Mouse (Mus musculus) urinary bladder, postnatal 36 days (tissue): ENCODE measurements around the gene Hspb11.

ENCODE experiments used
- DNase-seq, 2 experiments: peaks; one replicate each; pipeline ENCODE4 v3.0.0; 2022; ENCODE audit warnings: low spot score in 2 of 2, mixed read lengths in 1 of 2

The Hspb11 gene

DNA sequence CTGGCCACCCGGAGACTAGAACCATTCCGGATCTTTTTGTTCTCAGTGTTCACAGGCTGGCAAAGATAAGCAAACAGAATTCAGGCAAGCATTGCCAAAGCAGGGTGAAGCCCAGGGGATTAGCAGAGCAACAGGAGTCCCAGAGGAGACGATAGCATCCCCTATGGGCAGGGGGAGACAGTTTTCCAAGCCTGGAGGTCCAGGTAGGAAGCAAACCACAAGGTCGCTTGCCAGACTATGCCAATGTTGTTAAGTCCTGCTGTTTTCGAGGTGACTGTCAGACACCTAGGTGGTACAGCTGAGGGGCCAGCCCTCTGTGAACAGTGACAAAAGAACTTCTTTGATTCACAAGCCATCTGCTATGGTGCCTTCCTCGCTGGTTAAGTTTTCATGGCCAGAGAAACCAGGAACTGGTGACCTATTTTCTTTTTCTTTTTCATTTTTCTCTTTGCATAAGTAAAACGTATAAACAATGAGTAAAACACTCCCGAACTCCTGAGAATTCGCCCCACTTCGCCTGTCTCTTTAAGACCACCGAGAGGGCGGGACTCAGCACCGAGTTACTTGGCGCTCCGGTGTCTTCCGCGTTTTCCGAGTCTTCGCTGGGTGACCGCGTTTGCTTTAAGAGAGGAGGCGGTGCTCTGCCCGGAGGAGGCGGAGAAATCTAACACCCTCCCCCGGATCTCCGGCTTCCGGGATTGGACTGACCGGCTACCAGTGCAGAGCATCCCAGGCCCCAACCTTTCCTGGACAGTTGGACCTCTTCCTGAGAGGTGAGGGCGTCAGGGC is 60.5 kb downstream of the Hspb11 start, which contains the start of gene Yipf1:
Gene Yipf1 (plus strand): TSS at position 674 of the 789 bp plus-strand sequence.
- DNase-seq = peak; percentile 89 to 92

DNA sequence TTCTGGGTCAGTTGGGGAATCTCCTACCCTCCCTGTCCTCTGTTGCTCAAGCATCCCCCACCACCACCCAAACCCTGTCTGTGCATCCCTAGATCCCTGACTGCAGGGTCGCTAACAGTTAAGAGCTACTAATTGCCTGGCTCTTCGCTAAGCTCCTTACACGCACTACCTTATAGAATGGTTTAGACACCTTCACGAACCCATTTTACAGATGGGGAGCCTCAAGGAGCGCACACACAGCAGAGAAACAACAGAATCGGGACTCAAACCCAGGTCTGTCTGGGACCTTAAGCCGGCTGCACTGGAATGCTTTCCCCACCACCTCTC is 61.0 kb downstream of the Hspb11 start:
- DNase-seq = no peak

DNA sequence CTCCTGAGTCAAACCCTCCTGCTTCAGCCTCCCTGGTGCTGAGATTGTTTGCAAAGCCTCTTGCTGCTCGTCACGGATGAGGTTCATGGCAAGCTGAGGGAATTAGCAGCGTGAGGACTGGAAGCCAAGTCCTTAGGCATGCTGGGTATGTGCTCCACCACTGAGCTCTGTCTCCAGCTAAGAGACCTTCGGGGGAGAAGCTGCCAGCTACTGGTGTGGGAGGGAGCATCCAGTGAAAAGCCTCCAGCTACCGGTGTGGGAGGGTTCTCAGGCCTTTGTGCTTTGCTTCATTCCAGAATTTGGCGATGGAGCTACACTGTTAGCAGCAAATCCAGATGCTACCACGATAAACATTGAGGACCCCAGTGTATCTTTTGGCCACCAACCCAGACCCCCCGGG is 65.3 kb downstream of the Hspb11 start:
- no peak for DNase-seq

DNA sequence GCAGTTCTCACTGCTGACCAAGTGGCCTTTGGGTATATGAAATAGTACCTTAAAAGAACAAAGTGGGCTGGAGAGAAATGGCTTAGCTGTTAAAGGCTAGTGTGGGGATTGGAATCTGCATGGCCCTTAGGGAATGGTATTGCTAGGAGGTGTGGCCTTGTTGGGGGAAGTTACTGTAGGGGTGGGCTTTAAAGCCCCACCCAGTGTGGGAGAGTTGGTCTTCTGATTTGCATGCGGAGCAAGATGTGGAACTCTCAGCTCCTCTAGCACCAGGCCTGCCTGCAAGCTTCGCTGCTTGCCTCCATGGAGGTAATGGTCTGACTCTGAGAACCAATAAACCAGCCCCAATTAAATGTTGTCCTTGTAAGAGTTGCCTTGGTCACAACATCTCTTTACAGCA is 67.6 kb downstream of the Hspb11 start:
- DNase-seq = no peak

DNA sequence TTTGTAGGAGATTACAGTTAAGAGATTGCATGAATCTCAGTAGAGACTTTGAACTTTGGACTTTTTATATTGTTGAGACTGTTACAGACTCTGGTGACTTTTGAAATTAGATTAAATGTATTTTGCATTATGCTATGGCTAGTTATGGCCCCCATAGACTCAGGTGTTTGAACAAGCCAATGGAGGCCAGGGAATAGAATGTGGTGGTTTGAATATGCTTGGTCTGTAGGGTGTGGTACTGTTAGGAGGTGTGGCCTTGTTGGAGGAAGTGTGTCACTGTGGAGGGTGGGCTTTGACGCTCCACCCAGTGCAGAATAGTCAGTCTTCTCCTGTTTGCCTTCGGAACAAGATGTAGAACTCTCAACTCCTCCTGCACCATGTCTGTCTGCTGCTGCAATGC is 69.7 kb downstream of the Hspb11 start:
- no peak for DNase-seq

DNA sequence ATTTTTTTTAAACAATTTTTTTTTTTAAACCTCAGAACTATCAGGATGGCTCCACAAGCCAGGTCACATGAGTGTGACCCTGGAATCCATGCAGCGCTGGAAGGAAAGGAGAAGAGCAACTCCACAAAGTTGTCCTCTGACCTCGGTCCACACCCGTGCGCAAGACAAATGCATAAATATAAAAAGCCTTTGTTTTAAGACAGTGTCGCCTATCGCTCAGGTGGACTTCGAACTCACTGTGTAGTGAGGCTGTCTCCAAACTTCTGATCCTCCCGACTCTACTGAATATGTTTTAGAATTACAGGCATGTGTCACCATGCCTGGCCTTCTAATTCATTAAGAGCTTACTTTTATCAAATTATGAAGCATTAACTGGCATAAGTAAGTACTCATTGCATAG is 75.1 kb downstream of the Hspb11 start:
- DNase-seq = no peak
